Mouse (Mus musculus) G1E (cell line): ENCODE measurements around the gene Pck1.

ENCODE experiments used
- CTCF ChIP-seq: IDR thresholded peaks from 2 replicates; pipeline ENCODE4 v1.5.1; 2012; ENCODE audit warnings: low read depth, low read length, inconsistent platforms, mixed read lengths
- GATA1 ChIP-seq: IDR thresholded peaks from 2 replicates; pipeline ENCODE4 v1.6.1; 2012; ENCODE audit warnings: borderline replicate concordance, low read length, inconsistent platforms, mixed read lengths
- GATA2 ChIP-seq: IDR thresholded peaks from 2 replicates; pipeline ENCODE4 v1.6.1; 2012; ENCODE audit warnings: low read depth, low read length, inconsistent platforms, borderline replicate concordance
- TAL1 ChIP-seq: conservative IDR thresholded peaks from 2 replicates; pipeline ENCODE4 v1.6.1; 2012; ENCODE audit warnings: low read depth, low read length, inconsistent platforms, mixed read lengths

DNA sequence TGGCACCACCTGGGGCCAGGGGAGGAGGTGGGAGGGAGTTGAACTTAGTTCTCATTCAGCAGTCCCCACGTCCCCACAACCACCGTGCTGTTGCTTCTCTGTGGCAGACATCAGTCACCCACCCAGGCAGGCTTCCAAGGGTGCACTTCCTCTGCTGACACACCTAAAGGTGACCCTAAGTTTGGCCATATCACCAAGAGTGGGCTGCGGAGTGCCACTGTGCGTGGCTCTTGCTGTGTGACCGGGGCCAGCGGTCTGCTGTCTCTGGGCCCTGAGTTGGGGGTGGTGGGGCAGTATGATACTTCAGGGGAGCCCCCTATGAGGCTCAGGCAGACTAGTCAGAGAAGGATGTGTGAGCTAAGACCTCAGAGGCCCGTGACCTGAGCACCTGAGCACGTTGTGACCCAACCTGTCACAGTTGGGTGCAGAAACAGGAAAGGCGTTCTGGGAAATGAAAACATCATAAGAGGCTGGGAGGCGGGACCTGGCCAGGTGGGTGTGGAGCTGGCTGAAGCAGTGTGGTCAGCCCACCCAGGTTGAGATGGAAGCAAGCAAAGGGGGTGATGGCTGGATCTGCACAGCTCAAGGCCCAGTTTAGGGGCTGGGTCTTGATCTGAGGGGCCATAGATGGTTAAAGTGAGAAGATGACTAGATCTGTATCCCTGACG is 28.0 kb downstream of the Pck1 start:
- TF ChIP-seq CTCF (no peak), GATA1 (no peak), GATA2 (no peak), TAL1 (no peak)
